Mouse (Mus musculus): ENCODE results near the gene Dixdc1.

Dixdc1 gene

GRCm38 (mm10) chr9:50745806-50746205 lies 6.5 kb upstream of the Dixdc1 start:
- DNase-seq (ENCODE audit: low read depth, low spot score) = no peak

GRCm38 (mm10) chr9:50742744-50743143 lies 3.4 kb upstream of the Dixdc1 start:
- no peak for DNase-seq (ENCODE audit: low read depth, low spot score)

- DNase-seq (ENCODE audit: low read depth, low spot score) = no peak
Observed at GRCm38 (mm10) chr9:50742261-50742660, 2.9 kb upstream of the Dixdc1 start.

GRCm38 (mm10) chr9:50740867-50741784 lies 1.8 kb upstream of the Dixdc1 start:
- no peak for DNase-seq (ENCODE audit: low read depth, low spot score)

- no peak for DNase-seq (ENCODE audit: low read depth, low spot score)
Observed at GRCm38 (mm10) chr9:50734989-50735388, 4.3 kb downstream of the Dixdc1 start.

DNA sequence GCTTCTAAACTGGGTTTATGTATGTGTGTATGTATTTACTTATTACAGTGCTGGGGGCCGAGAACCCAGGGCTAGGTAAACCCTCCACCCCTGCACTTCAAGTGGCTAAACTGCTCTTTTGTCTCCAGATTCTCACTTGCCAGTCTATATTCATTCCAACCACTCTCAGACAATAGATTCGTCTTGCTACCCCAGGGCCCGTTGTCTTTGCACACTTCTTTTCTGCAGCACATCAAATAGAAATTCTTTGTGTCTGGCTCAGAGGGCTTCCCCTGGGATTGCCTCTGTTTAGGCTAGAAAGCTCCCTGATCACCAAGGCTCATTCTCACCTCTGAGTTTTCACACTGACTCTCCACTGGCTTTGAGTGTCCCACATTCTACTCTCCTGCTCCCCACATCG lies 6.8 kb downstream of the Dixdc1 start:
- no peak for DNase-seq (ENCODE audit: low read depth, low spot score)

- DNase-seq (ENCODE audit: low read depth, low spot score) = no peak
Observed at GRCm38 (mm10) chr9:50729600-50729999, 9.7 kb downstream of the Dixdc1 start.

GRCm38 (mm10) chr9:50727925-50728651 lies 11.2 kb downstream of the Dixdc1 start:
- DNase-seq (ENCODE audit: low read depth, low spot score) = peak; percentile 89

DNA sequence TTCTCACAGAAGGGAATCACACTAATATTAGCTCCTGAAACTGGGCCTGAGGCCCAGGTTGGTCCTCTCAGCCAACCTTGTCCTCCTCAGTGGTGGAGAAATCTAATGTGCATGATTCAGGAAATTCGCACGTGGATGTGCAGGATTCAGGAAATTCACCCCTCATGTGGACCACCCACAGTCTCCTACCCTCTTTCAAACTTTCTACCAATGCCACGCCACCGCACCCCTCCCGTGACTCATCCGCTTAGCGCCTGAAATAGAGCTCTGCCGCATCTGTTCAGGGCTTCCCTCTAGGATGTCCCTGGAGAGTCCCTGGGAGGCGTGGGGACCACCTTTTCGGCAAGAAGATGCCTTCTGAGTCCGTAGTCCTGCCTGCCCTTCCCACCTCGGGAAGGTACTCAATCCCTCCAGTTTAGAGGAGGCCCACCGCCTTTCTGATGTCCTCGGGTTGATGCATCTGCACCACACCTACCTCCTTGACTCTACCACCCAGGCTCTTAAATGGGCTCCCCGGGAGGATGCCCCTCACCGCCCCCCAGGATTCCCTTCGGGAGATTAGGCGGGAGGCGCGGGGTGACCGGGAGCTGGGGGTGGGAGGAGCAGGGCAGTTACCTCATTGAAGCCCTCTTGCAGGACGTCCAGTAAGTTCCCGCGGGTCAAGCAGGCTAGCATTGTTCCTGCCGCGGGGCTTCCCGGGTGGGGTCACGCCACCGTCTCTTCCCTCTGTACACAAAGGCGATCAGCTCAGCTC lies 12.0 kb downstream of the Dixdc1 start:
- DNase-seq (ENCODE audit: low read depth, low spot score) = no peak

DNA sequence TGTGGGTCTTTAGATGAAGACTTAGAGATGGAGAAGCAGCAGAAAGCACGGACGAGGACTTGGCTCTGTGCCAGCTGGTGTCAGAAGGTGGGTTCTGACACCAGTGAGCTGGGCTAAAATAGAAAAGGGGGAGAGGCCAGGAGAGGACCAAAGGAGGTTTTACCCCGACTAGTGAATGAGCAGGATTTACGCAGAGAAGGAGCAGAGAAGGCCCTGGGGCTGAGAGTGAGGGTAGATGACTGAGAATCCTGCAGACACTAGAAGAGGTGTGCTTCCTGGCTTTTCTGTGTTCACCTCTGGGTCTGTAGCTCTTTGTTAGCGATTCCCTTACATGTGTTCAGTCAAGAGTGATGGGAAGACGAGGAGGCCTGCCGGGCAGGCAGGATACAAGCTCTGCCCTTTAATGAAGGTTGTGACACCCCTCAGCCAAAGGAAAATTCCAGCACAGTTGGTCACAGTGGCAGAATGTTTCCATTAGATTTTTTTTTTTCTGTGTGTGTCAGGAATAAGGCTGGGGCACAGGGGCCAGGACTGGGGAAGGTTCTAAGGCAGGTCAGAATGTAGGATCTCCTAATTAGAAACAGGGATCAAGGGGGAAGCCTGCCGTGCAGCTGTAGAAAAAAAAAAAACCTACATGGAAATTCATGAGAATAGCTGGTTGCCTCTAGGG lies 13.3 kb downstream of the Dixdc1 start:
- DNase-seq (ENCODE audit: low read depth, low spot score) = no peak

GRCm38 (mm10) chr9:50724661-50725330 lies 14.5 kb downstream of the Dixdc1 start:
- DNase-seq (ENCODE audit: low read depth, low spot score) = no peak

GRCm38 (mm10) chr9:50724147-50724546 lies 15.2 kb downstream of the Dixdc1 start:
- no peak for DNase-seq (ENCODE audit: low read depth, low spot score)

DNA sequence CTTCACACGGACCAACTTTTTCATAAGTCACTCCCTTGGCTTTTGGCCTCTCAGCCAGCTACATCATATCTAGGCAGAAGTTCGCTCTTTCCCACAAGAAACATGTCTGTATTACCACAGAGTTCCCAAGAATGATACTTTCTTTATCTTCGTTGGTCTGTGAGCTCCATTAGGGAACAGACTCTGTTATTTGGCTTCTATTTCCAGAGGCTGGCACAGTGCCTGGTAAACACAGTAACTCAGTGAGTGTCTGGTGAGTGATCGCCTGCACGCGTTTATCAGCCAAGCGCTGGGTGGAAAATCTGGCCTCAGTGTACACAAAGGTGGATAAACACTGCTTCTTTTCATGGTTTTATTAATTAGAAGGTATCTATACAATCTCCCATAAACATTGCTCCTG lies 15.9 kb downstream of the Dixdc1 start:
- DNase-seq (ENCODE audit: low read depth, low spot score) = no peak

DNA sequence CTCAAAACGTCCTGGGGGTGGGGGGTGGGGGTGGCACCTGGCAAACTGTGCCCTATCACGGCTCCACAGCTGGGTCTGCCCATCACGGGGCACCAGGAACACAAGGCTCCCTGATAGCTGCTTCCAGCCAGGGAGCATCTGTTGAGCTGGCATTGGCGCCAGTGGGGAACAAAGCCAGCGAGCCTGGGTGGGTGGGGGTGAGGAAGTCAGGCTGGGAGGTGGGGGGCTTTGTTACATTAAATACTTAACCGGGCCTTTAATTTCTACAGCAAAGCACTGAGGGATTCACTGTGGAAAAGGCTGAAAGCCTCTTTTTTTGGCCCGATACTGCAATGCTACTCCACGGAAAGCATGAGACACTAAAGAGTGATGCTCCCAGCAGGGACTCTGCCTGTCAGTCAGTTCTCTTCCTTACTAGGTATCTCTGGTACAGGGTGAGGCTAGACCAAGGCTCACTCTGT lies 16.8 kb downstream of the Dixdc1 start:
- no peak for DNase-seq (ENCODE audit: low read depth, low spot score)

DNA sequence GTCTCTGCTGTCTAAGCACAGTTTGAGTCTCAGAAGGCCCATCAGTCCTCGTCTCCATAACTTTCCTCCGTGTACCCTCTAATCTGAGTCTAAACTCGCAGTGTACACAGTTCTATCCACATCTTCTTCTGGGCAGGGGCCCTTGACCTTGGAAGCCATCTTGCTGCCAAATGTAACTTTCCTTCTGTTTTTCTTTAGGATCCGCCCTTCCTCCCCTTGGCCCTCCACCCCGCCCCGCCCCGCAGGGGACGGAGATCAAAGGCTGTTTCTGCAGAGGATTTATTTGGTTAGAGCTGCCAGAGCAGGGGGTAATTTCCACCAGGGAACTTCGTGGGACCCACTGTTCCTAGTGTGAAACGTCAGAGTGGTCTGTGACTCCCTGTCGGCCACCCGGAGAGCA lies 18.3 kb downstream of the Dixdc1 start:
- no peak for DNase-seq (ENCODE audit: low read depth, low spot score)

GRCm38 (mm10) chr9:50718878-50719277 lies 20.4 kb downstream of the Dixdc1 start:
- no peak for DNase-seq (ENCODE audit: low read depth, low spot score)

DNA sequence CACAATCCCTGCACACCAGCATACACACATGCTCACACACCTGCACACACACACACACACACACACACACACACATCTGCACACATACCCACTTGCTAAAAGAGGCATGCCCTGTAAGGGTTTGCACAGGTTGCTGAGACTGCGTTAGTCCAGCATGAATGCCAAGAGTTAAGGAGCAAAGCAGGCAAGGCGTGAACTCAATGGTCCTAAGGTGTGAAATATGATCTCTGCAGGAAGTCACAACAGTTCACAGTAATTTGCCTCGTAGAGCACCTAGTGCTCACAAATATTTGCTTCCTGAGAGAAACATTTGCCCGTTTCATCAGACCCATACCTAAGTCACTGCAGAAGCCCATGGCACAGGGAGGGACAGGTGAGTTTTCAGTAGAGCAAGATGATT lies 25.1 kb downstream of the Dixdc1 start:
- no peak for DNase-seq (ENCODE audit: low read depth, low spot score)

DNA sequence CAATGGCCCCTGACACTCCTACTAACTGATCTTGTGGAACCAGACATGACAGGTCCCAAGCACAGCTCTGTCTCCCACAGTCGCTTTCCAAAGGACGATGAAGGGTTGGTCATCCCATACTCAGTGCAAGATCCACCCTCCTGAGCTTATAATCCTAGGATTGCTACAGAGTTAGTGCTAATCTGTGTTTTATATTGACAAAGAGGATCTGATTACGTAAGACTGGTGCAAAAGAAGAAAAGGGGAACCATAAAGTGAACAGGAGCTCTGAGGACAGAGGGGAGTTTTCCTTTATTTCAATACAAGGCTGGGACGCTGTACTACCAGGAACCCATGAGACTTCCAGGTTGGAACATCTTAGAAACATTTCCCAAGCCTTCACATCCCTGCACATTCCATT lies 28.0 kb downstream of the Dixdc1 start:
- no peak for DNase-seq (ENCODE audit: low read depth, low spot score)

DNA sequence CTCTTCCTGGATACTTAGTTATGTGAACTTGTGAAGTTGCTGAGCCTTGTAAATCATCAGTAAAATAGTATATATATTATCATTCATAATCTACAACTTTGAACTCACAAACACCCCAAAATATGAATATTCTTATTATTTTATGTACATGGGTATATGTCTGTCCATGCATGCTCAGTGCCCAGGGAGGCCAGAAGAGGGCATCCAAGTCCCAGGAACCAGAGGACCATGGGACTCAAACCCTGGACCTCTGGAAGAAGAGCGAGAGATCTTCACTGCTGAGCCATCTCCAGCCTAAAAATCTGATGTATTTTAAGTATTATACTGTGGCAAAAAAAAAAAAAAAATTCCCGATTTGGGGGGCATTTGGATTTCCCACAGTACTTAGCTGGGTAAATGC lies 30.2 kb downstream of the Dixdc1 start:
- DNase-seq (ENCODE audit: low read depth, low spot score) = no peak

DNA sequence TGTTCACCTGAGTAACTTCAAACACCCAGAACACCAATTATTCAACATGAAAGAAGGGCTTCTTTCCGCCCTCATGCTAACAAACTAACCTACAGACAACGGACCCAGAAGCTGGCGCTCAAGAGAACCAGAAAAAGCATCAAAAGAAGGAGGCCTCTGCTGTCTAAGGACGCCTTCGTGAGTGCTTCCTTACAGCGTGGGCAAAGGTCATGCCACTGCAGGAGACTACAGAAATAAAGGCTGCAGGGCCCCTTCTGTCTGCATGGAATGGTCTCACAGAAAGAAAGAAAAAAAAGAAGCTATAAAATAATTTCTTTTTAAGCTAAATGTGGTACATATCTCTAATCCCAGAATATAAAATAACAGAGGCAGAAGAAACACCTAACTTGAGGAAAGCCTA lies 34.4 kb downstream of the Dixdc1 start:
- DNase-seq (ENCODE audit: low read depth, low spot score) = no peak

Measured in brain, embryonic 18.5 days (tissue).